Mouse (Mus musculus): ENCODE data around the gene Papss1.

- TF ChIP-seq CTCF (IDR thresholded peaks at IDR 0.05; ENCODE audit: low read depth, low read length) (no peak), POLR2A (IDR thresholded peaks at IDR 0.05; ENCODE audit: extremely low read depth, insufficient read depth, low read length) (no peak)
Observed at GRCm38 (mm10) chr3:131631318-131631870, 66.8 kb downstream of the Papss1 start.
